Mouse (Mus musculus) kidney, embryonic 15.5 days (tissue): Measurements from ENCODE around the gene Axin1. TPM values are rescaled to one million over a fixed set of nuclear protein-coding genes. Genes with fewer than 3 reads are reported as not detected.

Experiments
- polyA plus RNA-seq: library from polyadenylated mRNA; unstranded; fragments of >200 nt; fragmentation: Nextera tagmentation; extraction: Ambion mirVana; gene quantifications from 2 replicates; pipeline ENCODE4 v1.2.1, GENCODE M21; 2015

The Axin1 gene
- polyA plus RNA-seq, 1 experiment from 2014 or later = 8.0 TPM

Other genes starting within 250 kb of the Axin1 start
- 27.8 and 30.9 TPM in 2 replicates for gene Rab40c, start 219.0 kb upstream of the Axin1 start, polyA plus RNA-seq
- 72.2 and 76.4 TPM in 2 replicates for gene Pigq, start 193.8 kb upstream of the Axin1 start, polyA plus RNA-seq
- 1.5 TPM in 2 replicates for gene Nhlrc4, start 193.7 kb upstream of the Axin1 start, polyA plus RNA-seq
- gene A930017K11Rik, start 186.1 kb upstream of the Axin1 start, polyA plus RNA-seq = 5.4 and 5.7 TPM in 2 replicates
- gene Capn15, start 152.9 kb upstream of the Axin1 start, polyA plus RNA-seq = 22.7 and 31.6 TPM in 2 replicates
- 29.1 and 30.2 TPM in 2 replicates for gene Rab11fip3, start 69.1 kb upstream of the Axin1 start, polyA plus RNA-seq
- gene Decr2, start 48.4 kb upstream of the Axin1 start, polyA plus RNA-seq = 42.9 and 45.7 TPM in 2 replicates
- gene Nme4, start 43.1 kb upstream of the Axin1 start, polyA plus RNA-seq = 101 and 103 TPM in 2 replicates
- 3.8 and 5.1 TPM in 2 replicates for gene Tmem8, start 25.4 kb upstream of the Axin1 start, polyA plus RNA-seq
- gene Mrpl28, start 15.2 kb upstream of the Axin1 start, polyA plus RNA-seq = 207 and 218 TPM in 2 replicates
- gene Pdia2, start 60.4 kb downstream of the Axin1 start, polyA plus RNA-seq = 0.55 and 0.67 TPM in 2 replicates
- 9.2 and 9.4 TPM in 2 replicates for gene Rgs11, start 64.3 kb downstream of the Axin1 start, polyA plus RNA-seq
- gene Arhgdig, start 69.1 kb downstream of the Axin1 start, polyA plus RNA-seq = 9.0 and 9.3 TPM in 2 replicates
- gene Fam234a, start 105.6 kb downstream of the Axin1 start, polyA plus RNA-seq = 49.6 and 52.7 TPM in 2 replicates
- gene Luc7l, start 114.2 kb downstream of the Axin1 start, polyA plus RNA-seq = 106 and 110 TPM in 2 replicates